Mouse (Mus musculus): ENCODE results near the gene Nfkbib.

GRCm38 (mm10) chr7:28802846-28803588, 35.7 kb upstream of the Nfkbib start:
- TF ChIP-seq CTCF (IDR thresholded peaks at IDR 0.05; ENCODE audit: borderline replicate concordance, insufficient read depth, low read length) (no peak), POLR2A (IDR thresholded peaks at IDR 0.05; ENCODE audit: low read depth, low read length) (no peak; the same call in 1 of the 2 replicates)

All from embryonic fibroblast, embryonic 13.5 days (primary cell).